Comparison of ENCODE assay signal across 8 mouse cellular contexts in the genomic region with DNA sequence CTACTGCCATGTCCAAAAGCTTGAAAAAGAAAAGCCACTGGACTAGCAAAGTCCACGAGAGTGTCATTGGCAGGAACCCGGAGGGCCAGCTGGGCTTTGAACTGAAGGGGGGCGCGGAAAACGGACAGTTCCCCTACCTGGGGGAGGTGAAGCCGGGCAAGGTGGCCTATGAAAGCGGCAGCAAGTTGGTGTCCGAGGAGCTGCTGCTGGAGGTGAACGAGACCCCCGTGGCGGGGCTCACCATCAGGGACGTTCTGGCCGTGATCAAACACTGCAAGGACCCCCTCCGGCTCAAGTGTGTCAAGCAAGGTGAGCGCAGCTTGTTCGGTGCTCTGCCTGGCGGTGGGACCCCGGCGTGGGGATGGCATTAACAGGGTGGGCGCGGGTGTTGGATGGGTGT. TPM values are rescaled to one million over a fixed set of nuclear protein-coding genes. Genes with fewer than 3 reads are reported as not detected.
DNase-seq lines count a peak whose midpoint lies in the region; ATAC-seq and TF ChIP-seq lines count a peak whose summit lies in the region.

No protein-coding gene starts in this region.

- no peak for TF ChIP-seq POLR2A in cortical plate, adult 2 months (IDR thresholded peaks at IDR 0.05; ENCODE audit: extremely low read depth, insufficient read depth, low read length)

- H3K27ac ChIP-seq in cortical plate, adult 2 months (ENCODE audit: insufficient read depth, low read length): peak overlapping the region; percentile 68
- peak overlapping the region; percentile 80 for H3K27ac ChIP-seq in heart, embryonic 13.5 days (replicated peaks)
- peak overlapping the region; percentile 79 for H3K27ac ChIP-seq in midbrain, embryonic 12.5 days (replicated peaks)

- peak overlapping the region; percentile 98 for H3K4me2 ChIP-seq in heart, embryonic 13.5 days
- H3K4me2 ChIP-seq in midbrain, embryonic 12.5 days (replicated peaks): peak overlapping the region; percentile 88

- no peaks in the 10 kb centered on the region for H3K9me3 ChIP-seq in heart, embryonic 13.5 days
- H3K9me3 ChIP-seq in midbrain, embryonic 12.5 days: no peaks in the 10 kb centered on the region

- H3K9ac ChIP-seq in heart, embryonic 13.5 days: peak overlapping the region; percentile 86
- H3K9ac ChIP-seq in midbrain, embryonic 12.5 days (replicated peaks): peak overlapping the region; percentile 71

- no peaks in the 10 kb centered on the region for H3K4me1 ChIP-seq in cortical plate, adult 2 months (ENCODE audit: control insufficient read depth, insufficient read depth, low read length)
- peaks cover 22% of the 10 kb centered on the region for H3K4me1 ChIP-seq in heart, embryonic 13.5 days
- peaks cover 22% of the 10 kb centered on the region for H3K4me1 ChIP-seq in midbrain, embryonic 12.5 days

- H3K27me3 ChIP-seq in heart, embryonic 13.5 days (replicated peaks): peaks cover 19% of the 10 kb centered on the region
- no peaks in the 10 kb centered on the region; the same call in 1 of the 2 replicates for H3K27me3 ChIP-seq in midbrain, embryonic 12.5 days

- H3K36me3 ChIP-seq in heart, embryonic 13.5 days: no peaks in the 10 kb centered on the region
- no peaks in the 10 kb centered on the region for H3K36me3 ChIP-seq in midbrain, embryonic 12.5 days

- WGBS in heart, embryonic 13.5 days: 0% methylated on average over 21 of the region's 21 CpGs
- under 1% methylated on average over 21 of the region's 21 CpGs for WGBS in midbrain, embryonic 12.5 days

- ATAC-seq in heart, embryonic 13.5 days (ENCODE audit: extremely low read depth, insufficient number of reproducible peaks, low FRiP score, low TSS enrichment): no peak
- ATAC-seq in midbrain, embryonic 12.5 days (ENCODE audit: low FRiP score, low read depth): peak; percentile 5
- no peak for ATAC-seq in megakaryocyte-erythroid progenitor cell, adult 5-6 weeks (replicated peaks; ENCODE audit: low FRiP score, low TSS enrichment, poor library complexity, severe bottlenecking)

- peak; percentile 5 for DNase-seq in thymus, postnatal 4 days
- no peak for DNase-seq in thymus, postnatal 14 days
- peak; percentile 6 for DNase-seq in kidney, postnatal 14 days
- no peak for DNase-seq in spleen, postnatal 36 days (ENCODE audit: low spot score in 2 of 2)

- H3K4me3 ChIP-seq in cortical plate, adult 2 months (ENCODE audit: insufficient read depth, low read length): peak overlapping the region; percentile 87
- peak overlapping the region; percentile 76 for H3K4me3 ChIP-seq in heart, embryonic 13.5 days
- peak overlapping the region; percentile 68 for H3K4me3 ChIP-seq in midbrain, embryonic 12.5 days

- TF ChIP-seq CTCF in cortical plate, adult 2 months (IDR thresholded peaks at IDR 0.05; ENCODE audit: extremely low read depth, insufficient read depth, low read length): no peak

RNA-seq across cellular contexts. Expression of gene Magi2, which starts 0.4 kb away (rescaled TPM):
- polyA plus RNA-seq in cortical plate, adult 2 months (2012; rRNA removed): 52.3 and 52.8 TPM in 2 replicates
- 2.7 TPM in 2 replicates for polyA plus RNA-seq in heart, embryonic 13.5 days (2015; fragmentation: Nextera tagmentation; extraction: Ambion mirVana)
- 18.0 and 20.2 TPM in 2 replicates for polyA plus RNA-seq in midbrain, embryonic 12.5 days (2016; fragmentation: Nextera tagmentation; extraction: Ambion mirVana)
- total RNA-seq in megakaryocyte-erythroid progenitor cell, adult 5-6 weeks (2014; fragmentation: Nextera tagmentation): 0.52 TPM in 1 of 2 replicates, not detected in the other
- 0.23 and 0.46 TPM in 2 replicates for total RNA-seq in megakaryocyte-erythroid progenitor cell, adult 5-6 weeks (2017)

Comparison
In these comparisons a context has a peak if more than half of its experiments do, and no peak if none do; other contexts are left out.
1. DNase-seq: peak in thymus, postnatal 4 days (single experiment) and kidney, postnatal 14 days (single experiment); none in thymus, postnatal 14 days (single experiment) and spleen, postnatal 36 days (0 of 2).
2. Peak in every context shown above with its lines, with median percentiles within 50 percentile points of each other: H3K27ac ChIP-seq and H3K4me3 ChIP-seq.